Mouse (Mus musculus) forebrain, embryonic 15.5 days (tissue): ENCODE results near the gene Rtbdn. TPM values are rescaled to one million over a fixed set of nuclear protein-coding genes. Genes with fewer than 3 reads are reported as not detected.

ENCODE experiments used
- ATAC-seq: fragments of 200-750 bp; cut with Nextera tagmentation; replicated peaks from 2 replicates; pipeline ENCODE4 v1.8.0; 2017; ENCODE audit warnings: mild to moderate bottlenecking, moderate TSS enrichment, moderate library complexity
- H3K27ac ChIP-seq: fragments of 300-500 bp; sonication (generic); replicated peaks from 2 replicates; pipeline ENCODE4 v1.5.1; 2015; ENCODE audit warnings: mild to moderate bottlenecking, inconsistent platforms
- H3K27me3 ChIP-seq: fragments of 300-500 bp; sonication (generic); 2 replicates; pipeline ENCODE4 v1.6.1; 2015; ENCODE audit warnings: inconsistent platforms
- H3K36me3 ChIP-seq: fragments of 300-500 bp; sonication (generic); 2 replicates; pipeline ENCODE4 v1.6.1; 2015; ENCODE audit warnings: mild to moderate bottlenecking, inconsistent platforms
- H3K4me1 ChIP-seq: fragments of 300-500 bp; sonication (generic); 2 replicates; pipeline ENCODE4 v1.6.1; 2015; ENCODE audit warnings: inconsistent platforms
- H3K4me2 ChIP-seq: fragments of 300-500 bp; sonication (generic); replicated peaks from 2 replicates; pipeline ENCODE4 v1.6.1; 2015; ENCODE audit warnings: mild to moderate bottlenecking, inconsistent platforms
- H3K4me3 ChIP-seq: fragments of 300-500 bp; sonication (generic); 2 replicates; pipeline ENCODE4 v1.5.1; 2015; ENCODE audit warnings: mild to moderate bottlenecking, inconsistent platforms
- H3K9ac ChIP-seq: fragments of 300-500 bp; sonication (generic); replicated peaks from 2 replicates; pipeline ENCODE4 v1.6.1; 2015; ENCODE audit warnings: mild to moderate bottlenecking, inconsistent platforms
- H3K9me3 ChIP-seq: fragments of 300-500 bp; sonication (generic); 2 replicates; pipeline ENCODE4 v1.6.1; 2016; ENCODE audit warnings: inconsistent platforms
- WGBS: fragments of 180-500 bp; shearing (Covaris S2); methylation state at CpG from one replicate; pipeline ENCODE4 v1.1.7; 2015; ENCODE audit warnings: mixed read lengths; 5-methylcytosine and 5-hydroxymethylcytosine counted together
- polyA plus RNA-seq: library from polyadenylated mRNA; unstranded; fragments of >200 nt; fragmentation: Nextera tagmentation; extraction: Ambion mirVana; gene quantifications from 2 replicates; pipeline ENCODE4 v1.2.1, GENCODE M21; 2015

Gene Rtbdn
- polyA plus RNA-seq, 1 experiment from 2014 or later, result 2.0 TPM

GRCm38 (mm10) chr8:84967532-84968304, 20.9 kb downstream of the Rtbdn start:
- Histone ChIP-seq H3K4me3 (no peak overlapping the region), H3K9ac (no peak overlapping the region), H3K27me3 (no peaks in the 10 kb centered on the region), H3K4me1 (peaks cover 51% of the 10 kb centered on the region), H3K9me3 (no peaks in the 10 kb centered on the region), H3K27ac (no peak overlapping the region), H3K36me3 (peaks cover 18% of the 10 kb centered on the region), H3K4me2 (no peak overlapping the region)
- no peak for ATAC-seq
- 89% methylated on average over 13 of the region's 13 CpGs for WGBS

- peak overlapping the region; percentile 88 for H3K9ac ChIP-seq
- H3K27ac ChIP-seq, result peak overlapping the region; percentile 72
- no peaks in the 10 kb centered on the region for H3K9me3 ChIP-seq
- H3K36me3 ChIP-seq, result peaks cover 27% of the 10 kb centered on the region
- peak overlapping the region; percentile 86 for H3K4me2 ChIP-seq
- H3K4me3 ChIP-seq, result peak overlapping the region; percentile 74
- no peaks in the 10 kb centered on the region for H3K27me3 ChIP-seq
- ATAC-seq, result no peak
- WGBS, result 9% methylated on average over 2 of the region's 2 CpGs
- peaks cover 53% of the 10 kb centered on the region for H3K4me1 ChIP-seq
Observed at GRCm38 (mm10) chr8:84968650-84969049, 21.9 kb downstream of the Rtbdn start.

GRCm38 (mm10) chr8:84969241-84970134, 22.7 kb downstream of the Rtbdn start, which contains the start of the genes Gm49661, Prdx2 and Rnaseh2a:
TSS of gene Gm49661 (minus strand) at chr8:84969433.
TSS of gene Prdx2 (plus strand) at chr8:84969587.
TSS of gene Rnaseh2a (minus strand) at chr8:84969767.
- H3K27ac ChIP-seq, result peak within 1 kb of the TSS; percentile 72
- no peaks in the 10 kb centered on the region for H3K27me3 ChIP-seq
- under 1% methylated on average over 56 of the region's 56 CpGs for WGBS
- peak; percentile 76 for ATAC-seq
- H3K9ac ChIP-seq, result peak within 1 kb of the TSS; percentile 88
- H3K4me2 ChIP-seq, result peak within 1 kb of the TSS; percentile 86
- H3K4me3 ChIP-seq, result peak within 1 kb of the TSS; percentile 74
- H3K4me1 ChIP-seq, result peaks cover 50% of the 10 kb centered on the region
- H3K9me3 ChIP-seq, result no peaks in the 10 kb centered on the region
- H3K36me3 ChIP-seq, result peaks cover 31% of the 10 kb centered on the region

GRCm38 (mm10) chr8:84970135-84970790, 23.5 kb downstream of the Rtbdn start:
- H3K27me3 ChIP-seq, result no peaks in the 10 kb centered on the region
- H3K9me3 ChIP-seq, result no peaks in the 10 kb centered on the region
- 4% methylated on average over 21 of the region's 21 CpGs for WGBS
- peaks cover 36% of the 10 kb centered on the region for H3K36me3 ChIP-seq
- peak overlapping the region; percentile 72 for H3K27ac ChIP-seq
- peaks cover 51% of the 10 kb centered on the region for H3K4me1 ChIP-seq
- peak overlapping the region; percentile 88 for H3K9ac ChIP-seq
- peak overlapping the region; percentile 74 for H3K4me3 ChIP-seq
- peak overlapping the region; percentile 86 for H3K4me2 ChIP-seq
- no peak for ATAC-seq

- Histone ChIP-seq H3K4me1 (peaks cover 54% of the 10 kb centered on the region), H3K27me3 (no peaks in the 10 kb centered on the region), H3K27ac (peak overlapping the region; percentile 72), H3K4me3 (peak overlapping the region; percentile 74), H3K9ac (peak overlapping the region; percentile 88), H3K36me3 (peaks cover 38% of the 10 kb centered on the region), H3K9me3 (no peaks in the 10 kb centered on the region), H3K4me2 (peak overlapping the region; percentile 86)
- no peak for ATAC-seq
- 71% methylated on average over 5 of the region's 5 CpGs for WGBS
Observed at GRCm38 (mm10) chr8:84970913-84971312, 24.1 kb downstream of the Rtbdn start.

- WGBS, result 92% methylated on average over 1 of the region's 1 CpGs
- Histone ChIP-seq H3K27me3 (peaks cover 12% of the 10 kb centered on the region; the same call in 1 of the 2 replicates), H3K4me1 (peaks cover 68% of the 10 kb centered on the region), H3K9ac (no peak overlapping the region; the same call in 1 of the 2 replicates), H3K4me2 (no peak overlapping the region), H3K27ac (no peak overlapping the region), H3K4me3 (no peak overlapping the region), H3K9me3 (no peaks in the 10 kb centered on the region), H3K36me3 (peaks cover 38% of the 10 kb centered on the region)
- ATAC-seq, result no peak
Observed at GRCm38 (mm10) chr8:84973079-84973478, 26.3 kb downstream of the Rtbdn start.

GRCm38 (mm10) chr8:84973803-84974542, 27.2 kb downstream of the Rtbdn start:
- peaks cover 68% of the 10 kb centered on the region for H3K4me1 ChIP-seq
- 60% methylated on average over 4 of the region's 4 CpGs for WGBS
- H3K9ac ChIP-seq, result no peak overlapping the region

GRCm38 (mm10) chr8:84974543-84975142, 27.9 kb downstream of the Rtbdn start:
- no peak for ATAC-seq
- no peak overlapping the region for H3K9ac ChIP-seq
- no peaks in the 10 kb centered on the region for H3K9me3 ChIP-seq
- 78% methylated on average over 8 of the region's 8 CpGs for WGBS
- H3K4me2 ChIP-seq, result no peak overlapping the region
- peaks cover 75% of the 10 kb centered on the region for H3K4me1 ChIP-seq
- no peak overlapping the region for H3K27ac ChIP-seq
- H3K36me3 ChIP-seq, result peaks cover 38% of the 10 kb centered on the region
- no peak overlapping the region for H3K4me3 ChIP-seq
- peaks cover 13% of the 10 kb centered on the region; the same call in 1 of the 2 replicates for H3K27me3 ChIP-seq

More at GRCm38 (mm10) chr8:84973803-84974542, 27.2 kb downstream of the Rtbdn start:
- no peak overlapping the region for H3K4me3 ChIP-seq
- no peak overlapping the region for H3K27ac ChIP-seq
- no peaks in the 10 kb centered on the region for H3K9me3 ChIP-seq
- H3K36me3 ChIP-seq, result peaks cover 38% of the 10 kb centered on the region
- ATAC-seq, result no peak
- H3K4me2 ChIP-seq, result no peak overlapping the region
- H3K27me3 ChIP-seq, result peaks cover 13% of the 10 kb centered on the region; the same call in 1 of the 2 replicates

- peaks cover 80% of the 10 kb centered on the region for H3K4me1 ChIP-seq
Observed at GRCm38 (mm10) chr8:84975434-84975833, 28.6 kb downstream of the Rtbdn start.

GRCm38 (mm10) chr8:84976031-84976762, 29.4 kb downstream of the Rtbdn start:
- H3K4me2 ChIP-seq, result peak overlapping the region; percentile 90

More at GRCm38 (mm10) chr8:84975434-84975833, 28.6 kb downstream of the Rtbdn start:
- Histone ChIP-seq H3K4me3 (no peak overlapping the region), H3K27ac (no peak overlapping the region), H3K4me2 (peak overlapping the region; percentile 90), H3K9me3 (no peaks in the 10 kb centered on the region), H3K36me3 (peaks cover 38% of the 10 kb centered on the region), H3K9ac (no peak overlapping the region), H3K27me3 (peaks cover 13% of the 10 kb centered on the region; the same call in 1 of the 2 replicates)
- no peak for ATAC-seq
- 32% methylated on average over 7 of the region's 7 CpGs for WGBS

More at GRCm38 (mm10) chr8:84976031-84976762, 29.4 kb downstream of the Rtbdn start:
- Histone ChIP-seq H3K9me3 (no peaks in the 10 kb centered on the region), H3K27me3 (peaks cover 13% of the 10 kb centered on the region; the same call in 1 of the 2 replicates), H3K4me1 (peaks cover 80% of the 10 kb centered on the region), H3K9ac (peak overlapping the region; percentile 52), H3K36me3 (peaks cover 35% of the 10 kb centered on the region), H3K27ac (peak overlapping the region; percentile 44), H3K4me3 (peak overlapping the region; percentile 54)
- WGBS, result 2% methylated on average over 60 of the region's 61 CpGs
- peak; percentile 88 for ATAC-seq
